In the genomic region with DNA sequence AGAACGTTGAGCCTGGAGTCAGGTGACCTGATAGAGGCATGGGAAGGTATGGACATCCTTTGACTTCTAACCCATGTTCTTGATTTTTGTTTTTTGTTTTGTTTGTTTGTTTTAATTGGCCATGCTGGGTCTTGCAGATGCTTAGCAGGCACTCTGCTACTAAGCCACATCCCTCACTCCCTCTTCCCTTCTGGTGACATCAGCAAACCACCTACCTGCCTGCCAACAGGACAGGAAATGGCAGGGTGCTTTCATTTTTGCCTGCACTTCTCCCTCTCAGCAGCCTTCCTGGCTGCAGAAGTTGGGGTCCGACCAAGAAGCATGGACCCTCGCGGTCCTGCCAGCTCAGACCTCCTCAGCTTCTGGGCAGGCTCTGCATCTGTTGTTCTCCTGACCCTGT, we compare ENCODE assay signal across 22 mouse cellular contexts. TPM values are rescaled to one million over a fixed set of nuclear protein-coding genes. Genes with fewer than 3 reads are reported as not detected.
DNase-seq lines count a peak whose midpoint lies in the region; ATAC-seq lines count a peak whose summit lies in the region.
"Had no signal": no experiment of that assay in that cellular context is flagged by ENCODE, and none has a peak within 500 bp of the region (broad histone marks: within the 10 kb centered on the region; RNA-seq: fewer than 3 reads in every experiment).

No protein-coding gene starts in this region.

- H3K4me3 ChIP-seq in kidney, embryonic 16.5 days (ENCODE audit: low read length): no peak overlapping the region
- no peak overlapping the region for H3K4me3 ChIP-seq in liver, embryonic 11.5 days (ENCODE audit: low read depth, low read length)
- H3K4me3 ChIP-seq: embryonic facial prominence, embryonic 13.5 days; embryonic facial prominence, embryonic 15.5 days; erythroblast, embryonic 14.5 days; forebrain, embryonic 10.5 days; forebrain, embryonic 12.5 days had no signal

- no peak overlapping the region for H3K9ac ChIP-seq in kidney, embryonic 16.5 days (replicated peaks; ENCODE audit: low read length)
- H3K9ac ChIP-seq in liver, embryonic 11.5 days (ENCODE audit: low read depth, low read length): no peak overlapping the region
- H3K9ac ChIP-seq: embryonic facial prominence, embryonic 13.5 days; embryonic facial prominence, embryonic 15.5 days; forebrain, embryonic 12.5 days had no signal

- H3K36me3 ChIP-seq in kidney, embryonic 16.5 days (ENCODE audit: insufficient read depth, low read length): no peaks in the 10 kb centered on the region
- H3K36me3 ChIP-seq in liver, embryonic 11.5 days (ENCODE audit: control insufficient read depth, insufficient read depth, low read length): no peaks in the 10 kb centered on the region
- H3K36me3 ChIP-seq: embryonic facial prominence, embryonic 13.5 days; embryonic facial prominence, embryonic 15.5 days; forebrain, embryonic 10.5 days; forebrain, embryonic 12.5 days had no signal

- no peak overlapping the region for H3K27ac ChIP-seq in kidney, embryonic 16.5 days (ENCODE audit: low read length)
- H3K27ac ChIP-seq in liver, embryonic 11.5 days (ENCODE audit: low read depth, low read length): no peak overlapping the region
- H3K27ac ChIP-seq: embryonic facial prominence, embryonic 13.5 days; embryonic facial prominence, embryonic 15.5 days; forebrain, embryonic 10.5 days; forebrain, embryonic 12.5 days had no signal

- 93% methylated on average over 4 of the region's 4 CpGs for WGBS in kidney, embryonic 16.5 days
- 70% methylated on average over 4 of the region's 4 CpGs for WGBS in liver, embryonic 11.5 days

- ATAC-seq in CD4-positive, CD25-positive, alpha-beta regulatory T cell, adult 4 months: peak; percentile 64
- ATAC-seq in kidney, embryonic 16.5 days (ENCODE audit: low FRiP score, low TSS enrichment): no peak
- ATAC-seq in liver, embryonic 11.5 days (replicated peaks; ENCODE audit: low FRiP score): no peak
- ATAC-seq: forebrain, embryonic 14.5 days; forebrain, embryonic 16.5 days had no signal

- peaks cover 28% of the 10 kb centered on the region for H3K4me1 ChIP-seq in kidney, embryonic 16.5 days (ENCODE audit: insufficient read depth, low read length)
- H3K4me1 ChIP-seq in liver, embryonic 11.5 days (replicated peaks; ENCODE audit: control insufficient read depth, insufficient read depth, low read length): peaks cover 6% of the 10 kb centered on the region

- no peak overlapping the region for H3K4me2 ChIP-seq in kidney, embryonic 16.5 days (replicated peaks; ENCODE audit: low read depth, low read length)
- no peak overlapping the region for H3K4me2 ChIP-seq in liver, embryonic 11.5 days
- H3K4me2 ChIP-seq: embryonic facial prominence, embryonic 13.5 days; embryonic facial prominence, embryonic 15.5 days; forebrain, embryonic 12.5 days had no signal

- peaks cover 11% of the 10 kb centered on the region for H3K27me3 ChIP-seq in kidney, embryonic 16.5 days (ENCODE audit: insufficient read depth, low read length)
- peaks cover 42% of the 10 kb centered on the region for H3K27me3 ChIP-seq in liver, embryonic 11.5 days (replicated peaks; ENCODE audit: control insufficient read depth, insufficient read depth, low read length)
- H3K27me3 ChIP-seq: embryonic facial prominence, embryonic 15.5 days had no signal

- DNase-seq in induced T-regulatory cell, adult 2 months (ENCODE audit: low read depth): peak; percentile 56
- DNase-seq in liver, embryonic 11.5 days (ENCODE audit: low spot score): no peak
- no peak for DNase-seq in urinary bladder, adult 2 months (ENCODE audit: low spot score)
- DNase-seq: adrenal gland, adult 8-10 months; adrenal gland, postnatal 14 days; adrenal gland, postnatal 36 days; cerebellum, adult 11 months; cerebellum, adult 18-20 months; cerebellum, adult 8-10 months; cerebellum, adult 9-11 months; cerebellum, postnatal 14 days; cerebellum, postnatal 36 days; embryo, embryonic 11 days had no signal

- no peaks in the 10 kb centered on the region for H3K9me3 ChIP-seq in kidney, embryonic 16.5 days (ENCODE audit: low read length)
- no peaks in the 10 kb centered on the region for H3K9me3 ChIP-seq in liver, embryonic 11.5 days (ENCODE audit: control insufficient read depth, low read length)
- H3K9me3 ChIP-seq: embryonic facial prominence, embryonic 13.5 days; embryonic facial prominence, embryonic 15.5 days; forebrain, embryonic 10.5 days; forebrain, embryonic 12.5 days had no signal

RNA-seq across cellular contexts. Expression of gene C1ql1, which starts 14.6 kb away (rescaled TPM):
- polyA plus RNA-seq in CD4-positive, CD25-positive, alpha-beta regulatory T cell, adult 4 months (2017; shearing (Covaris generic)): not detected
- 2.5 and 3.0 TPM in 2 replicates for polyA plus RNA-seq in kidney, embryonic 16.5 days (2015; fragmentation: Nextera tagmentation; extraction: Ambion mirVana)
- polyA plus RNA-seq in liver, embryonic 11.5 days (2014; fragmentation: Nextera tagmentation; extraction: Ambion mirVana): 0.78 and 1.1 TPM in 2 replicates
- polyA plus RNA-seq in urinary bladder, adult 2 months (2012; rRNA removed): 0.44 and 0.49 TPM in 2 replicates
- polyA plus RNA-seq: erythroblast, embryonic 14.5 days had no signal

RNA-seq across cellular contexts. Expression of gene Kif18b, which starts 36.2 kb away (rescaled TPM):
- polyA plus RNA-seq in CD4-positive, CD25-positive, alpha-beta regulatory T cell, adult 4 months (2017; shearing (Covaris generic)): under 1 TPM; 0.28 to 0.76 TPM
- 11.5 and 12.6 TPM in 2 replicates for polyA plus RNA-seq in kidney, embryonic 16.5 days (2015; fragmentation: Nextera tagmentation; extraction: Ambion mirVana)
- 10.3 TPM in 2 replicates for polyA plus RNA-seq in liver, embryonic 11.5 days (2014; fragmentation: Nextera tagmentation; extraction: Ambion mirVana)
- 0.56 and 0.71 TPM in 2 replicates for polyA plus RNA-seq in urinary bladder, adult 2 months (2012; rRNA removed)
